Mouse (Mus musculus) embryonic facial prominence, embryonic 14.5 days (tissue): ENCODE measurements around the gene Krtap24-1. TPM values are rescaled to one million over a fixed set of nuclear protein-coding genes. Genes with fewer than 3 reads are reported as not detected.

Source experiments
- ATAC-seq: fragments of 200-750 bp; cut with Nextera tagmentation; 2 replicates; pipeline ENCODE4 v1.8.0; 2017; ENCODE audit warnings: low read depth, moderate number of reproducible peaks, moderate TSS enrichment
- DNase-seq: peaks from one replicate; pipeline ENCODE4 v3.0.0-alpha.2; 2015; ENCODE audit warnings: low spot score
- H3K27ac ChIP-seq: fragments of 300-500 bp; sonication (generic); replicated peaks from 2 replicates; pipeline ENCODE4 v1.5.1; 2014; ENCODE audit warnings: low read depth, mild to moderate bottlenecking, low read length, moderate library complexity
- H3K27me3 ChIP-seq: fragments of 300-500 bp; sonication (generic); replicated peaks from 2 replicates; pipeline ENCODE4 v1.6.1; 2014; ENCODE audit warnings: low read length; ENCODE audit not compliant: control insufficient read depth, insufficient read depth
- H3K36me3 ChIP-seq: fragments of 300-500 bp; sonication (generic); 2 replicates; pipeline ENCODE4 v1.6.1; 2014; ENCODE audit warnings: low read length, mixed read lengths; ENCODE audit not compliant: control insufficient read depth, insufficient read depth
- H3K4me1 ChIP-seq: fragments of 300-500 bp; sonication (generic); 2 replicates; pipeline ENCODE4 v1.6.1; 2014; ENCODE audit warnings: antibody characterized with exemption, low read length; ENCODE audit not compliant: control insufficient read depth, insufficient read depth
- H3K4me2 ChIP-seq: fragments of 300-500 bp; sonication (generic); 2 replicates; pipeline ENCODE4 v1.6.1; 2014; ENCODE audit warnings: low read depth, mild to moderate bottlenecking, low read length, moderate library complexity, mixed read lengths
- H3K4me3 ChIP-seq: fragments of 300-500 bp; sonication (generic); 2 replicates; pipeline ENCODE4 v1.5.1; 2014; ENCODE audit warnings: low read depth, mild to moderate bottlenecking, low read length
- H3K9ac ChIP-seq: fragments of 300-500 bp; sonication (generic); 2 replicates; pipeline ENCODE4 v1.6.1; 2014; ENCODE audit warnings: low read depth, mild to moderate bottlenecking, low read length, moderate library complexity, mixed read lengths
- H3K9me3 ChIP-seq: fragments of 300-500 bp; sonication (generic); 2 replicates; pipeline ENCODE4 v1.6.1; 2016; ENCODE audit warnings: low read length; ENCODE audit not compliant: control insufficient read depth
- WGBS: fragments of 180-500 bp; shearing (Covaris S2); extraction: QIAGEN DNeasy Blood & Tissue Kit; methylation state at CpG from one replicate; pipeline ENCODE4 v1.1.7; 2014; 5-methylcytosine and 5-hydroxymethylcytosine counted together
- polyA plus RNA-seq: library from polyadenylated mRNA; unstranded; fragments of >200 nt; fragmentation: Nextera tagmentation; extraction: Ambion mirVana; gene quantifications from 2 replicates; pipeline ENCODE4 v1.2.1, GENCODE M21; 2014

The Krtap24-1 gene
- polyA plus RNA-seq, 1 experiment from 2014 or later: 0.11 TPM

DNA sequence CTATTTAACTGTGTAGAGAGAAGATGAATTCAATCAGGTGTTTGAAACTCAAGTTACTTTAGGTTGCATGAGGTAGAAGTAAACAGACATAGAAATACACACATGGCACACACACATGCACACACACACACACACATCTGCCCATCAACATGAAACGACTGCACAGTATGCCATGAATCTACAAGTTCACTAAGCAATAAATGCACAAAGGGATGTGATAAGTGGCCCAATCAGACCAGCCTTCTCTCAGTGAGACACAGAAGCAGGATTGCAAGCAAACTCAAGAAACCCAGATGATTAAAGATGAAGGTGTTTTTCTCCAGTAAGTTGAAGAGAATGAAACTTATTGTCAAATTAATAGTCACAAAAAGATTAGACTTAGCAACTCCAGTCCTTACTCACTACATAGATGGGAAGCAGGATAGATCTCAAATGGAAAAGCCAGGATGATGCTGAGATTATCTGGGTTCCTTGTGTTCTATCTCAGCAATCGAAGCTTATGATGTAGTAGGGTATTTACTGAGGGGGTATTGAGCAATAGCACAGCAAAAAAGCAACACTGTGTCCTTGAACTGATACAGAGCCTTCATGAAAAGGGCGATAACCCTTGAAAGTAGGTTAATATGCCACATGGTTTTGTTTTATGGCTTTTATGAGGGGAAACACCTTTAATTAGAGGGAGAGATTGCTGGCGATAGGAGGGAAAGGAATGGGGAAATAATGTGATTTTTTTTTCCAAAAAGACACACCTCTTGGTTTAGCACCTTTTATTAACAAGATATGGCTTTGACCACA, 36.0 kb downstream of the Krtap24-1 start:
- no peaks in the 10 kb centered on the region for H3K9me3 ChIP-seq
- no peak overlapping the region for H3K4me2 ChIP-seq
- 72% methylated on average over 4 of the region's 4 CpGs for WGBS
- ATAC-seq (no peak), DNase-seq (no peak)
- H3K36me3 ChIP-seq: no peaks in the 10 kb centered on the region
- H3K9ac ChIP-seq: no peak overlapping the region
- no peaks in the 10 kb centered on the region for H3K27me3 ChIP-seq
- H3K4me1 ChIP-seq: no peaks in the 10 kb centered on the region
- H3K27ac ChIP-seq: no peak overlapping the region
- H3K4me3 ChIP-seq: no peak overlapping the region

DNA sequence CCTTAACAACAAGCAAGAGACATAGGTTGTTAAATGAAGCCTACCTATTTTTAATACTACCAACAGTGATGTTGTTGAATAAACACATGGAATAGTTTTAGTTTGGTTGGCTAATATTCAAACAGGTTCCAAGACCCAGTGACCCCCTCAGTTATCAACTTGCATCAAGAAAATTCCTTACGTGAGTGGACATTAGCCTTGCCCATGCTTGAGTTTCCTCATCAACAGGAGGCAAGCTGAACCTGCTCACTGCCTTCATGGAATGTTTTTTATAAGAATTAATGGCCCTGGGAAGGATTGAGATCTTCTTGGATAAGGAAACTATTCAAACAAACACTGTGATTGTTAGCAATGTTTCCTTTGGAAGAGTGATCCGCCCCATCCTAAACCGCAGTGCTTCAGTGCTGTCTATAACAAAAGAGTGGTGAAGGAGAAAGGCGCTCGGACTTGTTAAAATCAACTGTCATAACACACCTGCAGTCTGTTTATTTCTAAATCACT, 39.1 kb downstream of the Krtap24-1 start:
- no peak overlapping the region for H3K4me2 ChIP-seq
- no peak overlapping the region for H3K4me3 ChIP-seq
- no peaks in the 10 kb centered on the region for H3K27me3 ChIP-seq
- no peak overlapping the region for H3K27ac ChIP-seq
- no peaks in the 10 kb centered on the region for H3K9me3 ChIP-seq
- ATAC-seq (peak; percentile 50; the same call in 1 of the 2 replicates), DNase-seq (peak; percentile 63)
- 70% methylated on average over 5 of the region's 5 CpGs for WGBS
- H3K36me3 ChIP-seq: no peaks in the 10 kb centered on the region
- no peaks in the 10 kb centered on the region for H3K4me1 ChIP-seq
- no peak overlapping the region for H3K9ac ChIP-seq

DNA sequence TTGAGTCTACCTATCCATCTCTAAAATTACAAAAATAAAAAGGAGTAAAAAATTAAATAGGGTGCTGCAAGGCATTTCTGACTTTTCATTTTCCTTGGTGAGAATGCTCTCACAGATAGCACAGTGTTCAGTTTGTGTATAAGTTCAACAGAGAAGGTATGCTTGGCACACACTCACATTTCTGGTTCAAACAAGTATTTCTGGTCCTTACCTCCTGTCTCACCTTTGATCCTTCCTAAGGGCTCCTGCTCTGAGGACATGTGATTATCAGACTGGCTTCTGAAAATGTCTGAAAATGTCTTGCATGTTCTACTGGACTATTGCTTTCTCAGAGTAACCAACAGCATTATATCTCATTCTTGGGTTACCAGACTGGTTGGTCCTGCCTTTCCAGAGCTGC, 41.9 kb downstream of the Krtap24-1 start:
- H3K9ac ChIP-seq: no peak overlapping the region
- H3K27ac ChIP-seq: no peak overlapping the region
- H3K4me1 ChIP-seq: no peaks in the 10 kb centered on the region
- H3K36me3 ChIP-seq: no peaks in the 10 kb centered on the region
- H3K4me3 ChIP-seq: no peak overlapping the region
- H3K9me3 ChIP-seq: no peaks in the 10 kb centered on the region
- no peaks in the 10 kb centered on the region for H3K27me3 ChIP-seq
- no peak for DNase-seq
- ATAC-seq: no peak
- no peak overlapping the region for H3K4me2 ChIP-seq

DNA sequence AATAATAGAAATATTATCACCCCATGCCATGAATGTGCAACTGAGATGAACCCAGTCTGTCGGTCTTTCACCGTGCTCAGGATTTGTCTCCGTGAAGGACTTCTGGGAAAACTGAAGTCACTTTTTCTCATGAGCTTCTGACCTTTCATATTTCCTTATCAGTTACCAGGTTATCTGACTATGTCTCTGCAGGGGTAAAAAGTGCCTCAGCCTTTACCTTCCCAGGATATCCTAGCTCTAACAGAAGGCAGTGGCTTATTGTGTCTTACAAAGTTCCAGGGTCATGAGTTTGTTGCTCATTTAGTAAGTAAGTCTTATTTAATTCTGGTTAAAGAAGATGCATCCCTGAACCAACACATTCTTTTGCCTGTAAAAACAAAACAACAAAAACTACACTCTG, 42.3 kb downstream of the Krtap24-1 start:
- H3K4me3 ChIP-seq: no peak overlapping the region
- WGBS: 89% methylated on average over 3 of the region's 3 CpGs
- no peak overlapping the region for H3K27ac ChIP-seq
- H3K9me3 ChIP-seq: no peaks in the 10 kb centered on the region
- no peaks in the 10 kb centered on the region for H3K4me1 ChIP-seq
- no peaks in the 10 kb centered on the region for H3K27me3 ChIP-seq
- DNase-seq (no peak), ATAC-seq (no peak)
- no peak overlapping the region for H3K9ac ChIP-seq
- H3K4me2 ChIP-seq: no peak overlapping the region
- H3K36me3 ChIP-seq: no peaks in the 10 kb centered on the region

DNA sequence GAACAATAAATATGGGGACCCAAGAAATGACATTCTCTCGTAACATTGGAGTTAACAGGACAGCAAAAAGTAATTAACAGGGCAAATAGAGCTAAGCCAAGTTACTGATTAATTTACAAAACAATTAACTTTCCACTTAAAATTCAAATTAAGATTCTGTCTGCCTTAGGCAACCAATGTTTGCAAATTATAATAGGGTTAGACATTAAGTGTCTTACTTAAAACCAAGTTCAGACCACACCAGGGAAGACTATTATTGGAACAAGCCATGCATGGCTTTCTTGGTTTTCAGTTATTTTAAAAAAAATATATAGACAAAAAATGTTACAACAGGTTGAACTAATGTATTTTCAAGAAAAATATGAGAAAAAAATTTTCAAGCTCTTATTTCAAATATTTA, 43.0 kb downstream of the Krtap24-1 start:
- Histone ChIP-seq H3K4me2 (no peak overlapping the region), H3K27me3 (no peaks in the 10 kb centered on the region), H3K9me3 (no peaks in the 10 kb centered on the region), H3K4me3 (no peak overlapping the region), H3K4me1 (no peaks in the 10 kb centered on the region), H3K27ac (no peak overlapping the region), H3K36me3 (no peaks in the 10 kb centered on the region), H3K9ac (no peak overlapping the region)
- ATAC-seq (no peak), DNase-seq (no peak)
- 68% methylated on average over 1 of the region's 1 CpGs for WGBS

DNA sequence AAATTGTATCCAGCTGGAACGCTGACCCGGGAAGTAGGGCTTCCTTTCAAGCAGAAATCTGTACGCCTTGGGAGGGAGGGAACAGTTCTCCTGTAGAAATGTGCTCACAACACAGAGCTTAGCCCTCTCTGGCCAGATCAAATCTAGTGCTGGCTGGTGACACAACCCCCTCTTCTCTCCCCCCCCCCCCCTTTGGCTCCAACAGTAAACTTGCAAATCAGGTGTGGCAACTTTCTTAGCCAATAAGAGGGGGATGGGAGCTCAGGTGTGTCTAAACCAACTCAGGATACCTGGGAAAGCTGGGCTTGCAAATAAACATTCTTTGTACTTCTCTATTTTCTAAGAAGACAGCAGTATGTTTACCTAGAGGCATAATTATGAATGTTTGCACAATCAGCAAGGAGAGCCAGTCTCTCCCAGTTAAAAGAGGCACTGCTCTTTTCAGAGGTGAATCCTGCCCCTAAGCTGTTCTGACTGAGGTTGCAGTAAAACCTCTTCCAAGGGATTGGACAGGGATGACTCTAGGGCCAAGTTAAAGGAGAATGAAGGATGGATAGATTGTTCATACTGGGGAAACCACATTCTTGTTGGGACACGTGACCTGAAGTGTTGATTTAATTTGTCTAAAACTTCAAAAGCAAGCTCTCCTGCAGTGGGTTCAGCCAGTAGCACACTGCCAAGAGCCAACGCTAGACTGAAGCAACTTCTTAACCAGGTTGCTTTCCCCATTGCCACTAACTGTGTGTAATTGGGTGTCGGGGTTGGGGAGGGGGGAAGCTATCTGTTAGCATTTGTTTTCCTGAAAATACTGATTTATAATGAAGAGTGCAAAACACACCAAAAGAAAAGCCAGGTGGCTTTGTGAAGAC, 48.8 kb downstream of the Krtap24-1 start, which contains the start of gene Cldn8:
Gene Cldn8 (minus strand): TSS at position 139 of the 869 bp plus-strand sequence.
- peak; percentile 90 for ATAC-seq
- H3K4me1 ChIP-seq: no peaks in the 10 kb centered on the region
- peak; percentile 82 for DNase-seq
- H3K27me3 ChIP-seq: no peaks in the 10 kb centered on the region
- H3K4me2 ChIP-seq: peak within 1 kb of the TSS; percentile 3; the same call in 1 of the 2 replicates
- H3K9me3 ChIP-seq: no peaks in the 10 kb centered on the region
- no peaks in the 10 kb centered on the region for H3K36me3 ChIP-seq
- H3K4me3 ChIP-seq: peak within 1 kb of the TSS; percentile 18
- H3K27ac ChIP-seq: no peak within 1 kb of the TSS; the same call in 1 of the 2 replicates
- 58% methylated on average over 6 of the region's 6 CpGs for WGBS
- no peak within 1 kb of the TSS for H3K9ac ChIP-seq

DNA sequence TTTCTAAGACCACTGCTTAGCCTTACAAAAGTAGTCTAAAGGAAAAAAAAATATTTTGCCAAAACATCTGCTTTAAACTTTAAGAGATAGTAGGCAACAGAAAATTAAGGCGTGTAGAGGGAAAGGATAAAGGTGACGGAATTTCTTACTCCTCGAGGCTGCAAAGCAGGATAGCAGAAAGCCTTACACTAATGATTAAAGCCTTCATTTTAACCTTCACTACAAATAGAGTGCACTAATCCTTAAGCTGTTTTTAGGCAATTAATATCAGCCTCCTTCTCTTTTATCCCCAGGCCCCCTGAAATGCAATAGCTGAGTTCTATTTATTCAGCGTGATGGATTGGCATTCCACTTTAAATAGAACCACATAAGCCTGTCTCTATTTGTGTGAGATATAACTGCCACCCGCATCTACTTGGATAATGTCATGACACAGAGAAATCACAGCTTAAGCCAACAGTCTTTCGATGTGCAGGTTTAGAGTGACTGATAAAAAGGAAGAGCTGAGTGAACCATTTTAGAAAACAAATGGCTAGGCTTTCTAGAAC, 50.4 kb downstream of the Krtap24-1 start:
- peak overlapping the region; percentile 3; the same call in 1 of the 2 replicates for H3K4me2 ChIP-seq
- no peak for ATAC-seq
- H3K9ac ChIP-seq: no peak overlapping the region
- no peaks in the 10 kb centered on the region for H3K36me3 ChIP-seq
- peak; percentile 17 for DNase-seq
- H3K4me1 ChIP-seq: no peaks in the 10 kb centered on the region
- no peak overlapping the region for H3K27ac ChIP-seq
- 50% methylated on average over 6 of the region's 6 CpGs for WGBS
- peak overlapping the region; percentile 18 for H3K4me3 ChIP-seq
- no peaks in the 10 kb centered on the region for H3K9me3 ChIP-seq
- H3K27me3 ChIP-seq: no peaks in the 10 kb centered on the region
